Mouse (Mus musculus) CH12.LX (cell line): ENCODE results near the gene Evi2a.

Experiments
- CHD2 ChIP-seq: IDR thresholded peaks from 2 replicates; pipeline ENCODE4 v1.6.1; 2011; ENCODE audit warnings: low read length, improper control_type of control experiment
- CTCF ChIP-seq, 2 experiments: IDR thresholded peaks in 1 of 2; conservative IDR thresholded peaks in 1 of 2; 2 replicates each; pipeline ENCODE4 v1.5.1; 2011 to 2012; ENCODE audit warnings: low read depth in 2 of 2, low read length in 2 of 2, improper control_type of control experiment in 1 of 2, inconsistent platforms in 1 of 2, mild to moderate bottlenecking in 1 of 2, moderate library complexity in 1 of 2
- EP300 ChIP-seq: IDR thresholded peaks from 2 replicates; pipeline ENCODE4 v1.6.1; 2011; ENCODE audit warnings: low read length, improper control_type of control experiment
- ETS1 ChIP-seq: conservative IDR thresholded peaks from 2 replicates; pipeline ENCODE4 v1.6.1; 2012; ENCODE audit warnings: low read depth, mild to moderate bottlenecking, inconsistent platforms, low read length, improper control_type of control experiment, moderate library complexity
- POLR2A ChIP-seq: IDR thresholded peaks from 2 replicates; pipeline ENCODE4 v1.6.1; 2011; ENCODE audit warnings: low read depth, mild to moderate bottlenecking, improper control_type of control experiment, low read length
- RAD21 ChIP-seq: IDR thresholded peaks from 2 replicates; pipeline ENCODE4 v1.6.1; 2011; ENCODE audit warnings: low read depth, mild to moderate bottlenecking, low read length, improper control_type of control experiment, moderate library complexity
- SIN3A ChIP-seq: IDR thresholded peaks from 2 replicates; pipeline ENCODE4 v1.6.1; 2012; ENCODE audit warnings: low read length, improper control_type of control experiment, inconsistent platforms
- ZKSCAN1 ChIP-seq: IDR thresholded peaks from 2 replicates; pipeline ENCODE4 v1.6.1; 2012; ENCODE audit warnings: low read depth, inconsistent platforms, low read length, improper control_type of control experiment, borderline replicate concordance
- ZMIZ1 ChIP-seq: IDR thresholded peaks from 2 replicates; pipeline ENCODE4 v1.6.1; 2012; ENCODE audit warnings: low read depth, mild to moderate bottlenecking, inconsistent platforms, low read length, improper control_type of control experiment

DNA sequence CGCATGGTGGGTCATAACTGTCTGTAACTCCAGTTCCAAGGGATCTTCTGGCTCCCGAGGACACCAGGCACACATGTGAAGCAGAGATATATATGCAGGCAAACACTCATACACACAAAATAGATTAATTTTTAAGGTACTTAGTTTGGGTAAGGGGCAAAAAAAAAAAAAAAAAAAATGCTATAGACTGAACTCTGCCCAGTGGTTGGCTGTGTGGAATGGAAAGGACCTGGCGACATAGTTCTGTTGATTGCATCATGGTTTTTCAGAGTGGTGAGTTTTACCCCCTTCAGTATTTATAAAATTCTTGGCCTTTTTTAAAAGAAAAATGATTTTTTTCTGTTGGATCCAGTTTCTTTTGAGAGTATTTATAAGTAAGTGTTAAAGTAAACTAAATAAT, 5.9 kb upstream of the Evi2a start:
- no peak for TF ChIP-seq CTCF (conservative IDR thresholded peaks at IDR 0.05 in 1 of 2, IDR thresholded peaks at IDR 0.05 in 1 of 2; ENCODE audit: low read depth in 2 of 2, low read length in 2 of 2)
- no peak for TF ChIP-seq CHD2
- no peak for TF ChIP-seq ETS1
- no peak for TF ChIP-seq POLR2A
- no peak for TF ChIP-seq RAD21
- no peak for TF ChIP-seq ZMIZ1
- TF ChIP-seq SIN3A: no peak
- no peak for TF ChIP-seq EP300
- no peak for TF ChIP-seq ZKSCAN1
